Mouse (Mus musculus) central nervous system, embryonic 11.5 days (tissue): ENCODE data around the gene Vmn2r120. TPM values are rescaled to one million over a fixed set of nuclear protein-coding genes. Genes with fewer than 3 reads are reported as not detected.

Source experiments
- polyA plus RNA-seq: library from polyadenylated mRNA; depleted of rRNA; stranded (reverse); fragments of >200 nt; gene quantifications from 2 replicates; pipeline ENCODE4 v1.2.3, GENCODE M21; 2012; rRNA removed

The Vmn2r120 gene
- not detected in 2 replicates for polyA plus RNA-seq

GRCm38 (mm10) chr17:57545405-57545804 is at the start of gene Vmn2r120:
Vmn2r120 (minus strand) TSS chr17:57545505.

Other genes starting within 250 kb of the Vmn2r120 start
- 3.0 and 3.5 TPM in 2 replicates for gene Adgre1, start 186.8 kb downstream of the Vmn2r120 start, polyA plus RNA-seq
- gene Gm21834, start 196.7 kb upstream of the Vmn2r120 start, polyA plus RNA-seq, result not detected in 2 replicates
- 0.17 and 0.20 TPM in 2 replicates for gene Cntnap5c, start 224.1 kb upstream of the Vmn2r120 start, polyA plus RNA-seq